Mouse (Mus musculus) yolk sac, embryonic 10.5 days (tissue): Measurements from ENCODE around the gene Six1.
"Not testable (repeated sequence)": the region's sequence is repeated elsewhere in the genome, so short reads cannot be mapped to it uniquely, and the experiment has no call there.

ENCODE experiments used
- DNase-seq: peaks from one replicate; pipeline ENCODE4 v3.0.0-alpha.2; 2017; ENCODE audit warnings: low spot score

Gene Six1

DNA sequence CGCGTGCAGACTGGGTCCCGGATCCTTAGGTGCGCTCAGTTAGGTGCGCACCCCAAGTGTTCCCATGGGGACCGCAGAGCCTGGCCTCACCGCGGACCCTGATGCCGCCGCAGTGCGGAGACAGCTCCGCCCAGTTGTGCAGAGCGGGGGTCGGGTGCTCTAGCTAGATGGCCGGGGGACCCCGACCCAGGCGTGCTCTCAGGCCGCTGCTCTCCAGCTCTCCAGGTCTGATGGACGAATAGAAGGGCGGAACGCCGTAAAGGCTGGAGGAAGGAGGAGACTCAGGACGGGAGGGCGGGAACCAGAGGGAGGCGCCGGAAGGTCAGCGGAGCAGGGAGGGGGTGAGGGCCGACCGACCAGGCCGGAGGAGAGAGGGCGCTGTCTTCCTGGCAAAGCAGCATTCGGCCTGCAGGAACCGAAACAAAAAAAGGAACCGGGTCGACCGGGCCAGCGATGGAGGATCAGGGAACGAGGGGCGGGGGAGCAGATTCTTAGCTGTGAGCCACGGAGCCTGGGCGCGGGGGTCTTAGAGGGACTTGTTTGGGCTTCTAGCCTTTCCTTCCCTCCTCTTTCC is at the start of gene Six1:
Gene Six1 (minus strand): TSS at position 220 of the 574 bp plus-strand sequence.
- DNase-seq = peak; percentile 88

DNA sequence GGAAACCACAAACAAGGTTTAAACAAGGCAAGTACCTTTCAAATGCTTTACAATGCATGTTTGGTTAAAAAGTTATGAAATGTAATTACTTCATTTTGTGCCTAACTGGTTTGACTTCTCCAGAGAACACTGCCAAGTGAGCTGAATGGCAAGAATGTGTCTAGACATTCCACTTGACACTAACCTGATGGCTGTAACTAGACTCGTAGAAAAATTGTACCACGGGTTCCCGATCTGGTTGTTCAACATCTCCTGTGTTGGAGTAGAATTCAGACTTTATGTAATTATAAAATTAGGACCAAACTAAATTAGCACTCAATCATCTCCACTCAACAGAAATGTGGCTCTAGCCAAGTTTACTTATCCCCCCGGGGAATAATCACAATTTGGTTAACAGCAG is 44.9 kb upstream of the Six1 start:
- no peak for DNase-seq

DNA sequence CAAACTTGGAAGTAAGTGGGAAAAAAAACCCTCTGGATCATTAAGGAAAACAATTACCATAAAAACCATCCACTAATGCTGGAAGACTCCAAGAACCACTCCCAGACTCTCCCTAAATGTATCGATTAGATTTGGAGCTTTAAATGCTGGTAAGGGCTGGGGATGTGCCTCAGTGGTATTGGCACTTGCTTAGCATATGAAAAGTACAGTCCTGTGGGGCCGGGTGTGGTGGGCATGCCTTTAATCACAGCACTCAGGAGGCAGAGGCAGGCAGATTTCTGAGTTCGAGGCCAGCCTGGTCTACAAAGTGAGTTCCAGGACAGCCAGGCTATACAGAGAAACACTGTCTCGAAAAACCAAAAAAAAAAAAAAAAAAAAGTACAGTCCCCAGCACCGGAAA is 42.5 kb upstream of the Six1 start:
- not testable (repeated sequence) for DNase-seq

DNA sequence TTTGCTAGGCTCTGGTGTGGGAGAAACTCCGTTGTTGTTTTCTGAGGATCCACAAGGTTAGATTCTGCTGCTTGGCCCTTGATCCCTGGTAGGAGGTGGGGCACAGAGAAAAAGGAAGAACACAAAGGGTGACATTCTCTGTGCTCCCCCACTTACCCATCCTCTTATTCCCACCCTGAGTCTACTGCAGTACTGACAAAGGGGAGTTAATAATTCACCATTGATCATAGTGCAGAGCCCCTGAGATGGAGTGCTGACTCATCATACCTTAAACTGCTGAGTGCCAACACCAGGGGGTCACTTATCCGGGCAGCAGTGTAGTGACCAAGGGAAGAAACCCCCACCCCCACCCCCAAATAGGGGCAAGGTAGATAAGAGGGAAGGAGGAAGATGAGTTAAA is 40.9 kb upstream of the Six1 start:
- no peak for DNase-seq

DNA sequence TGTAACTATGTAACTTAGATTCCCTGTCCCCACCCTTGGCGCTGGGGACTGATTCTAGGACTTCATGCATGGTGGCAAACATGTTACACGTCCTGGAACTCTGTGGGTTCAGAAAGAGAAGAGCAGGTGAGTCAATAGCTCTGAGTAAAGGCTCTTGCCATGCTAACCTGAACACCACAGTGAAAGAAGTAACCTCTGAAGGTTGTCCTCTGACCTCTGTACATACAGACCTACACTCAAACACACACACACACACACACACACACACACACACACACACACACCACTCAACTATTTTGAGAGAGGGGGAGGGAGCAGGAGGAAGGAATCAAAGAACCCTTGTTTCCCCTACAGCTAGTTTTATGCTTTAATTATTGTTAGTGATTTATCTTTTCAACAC is 40.5 kb upstream of the Six1 start:
- DNase-seq = no peak

DNA sequence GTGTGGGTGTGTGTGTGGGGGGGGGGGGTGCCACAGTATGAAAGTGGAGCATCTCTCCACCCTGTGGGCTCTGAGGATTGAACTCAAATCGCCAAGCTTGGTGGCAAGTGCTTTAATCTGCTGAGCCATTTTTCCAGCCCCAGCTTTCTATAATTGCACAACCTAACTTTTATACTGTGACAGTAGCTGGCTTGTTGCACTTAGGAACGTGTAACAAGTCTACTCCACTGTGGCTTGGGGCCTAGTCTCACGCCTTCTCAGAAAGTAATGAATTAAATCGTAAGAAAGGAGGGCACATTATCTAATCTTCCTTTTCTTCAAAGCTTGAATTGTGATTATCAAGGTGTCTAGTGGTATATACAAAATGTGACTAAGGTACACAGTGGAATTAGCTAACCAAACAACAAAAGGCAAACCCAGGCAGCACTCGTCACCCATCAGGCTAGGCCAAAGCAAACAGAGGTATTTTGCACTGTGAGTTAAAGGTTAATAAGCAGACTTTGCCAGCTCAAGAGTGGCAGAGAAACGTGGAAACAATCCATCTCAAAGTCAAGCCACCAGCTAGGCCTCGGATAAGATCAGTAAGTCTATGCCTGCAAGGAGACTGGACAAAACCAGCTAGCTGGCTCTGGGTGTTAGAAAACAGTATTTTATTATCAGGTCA is 37.1 kb upstream of the Six1 start:
- DNase-seq = peak; percentile 3

DNA sequence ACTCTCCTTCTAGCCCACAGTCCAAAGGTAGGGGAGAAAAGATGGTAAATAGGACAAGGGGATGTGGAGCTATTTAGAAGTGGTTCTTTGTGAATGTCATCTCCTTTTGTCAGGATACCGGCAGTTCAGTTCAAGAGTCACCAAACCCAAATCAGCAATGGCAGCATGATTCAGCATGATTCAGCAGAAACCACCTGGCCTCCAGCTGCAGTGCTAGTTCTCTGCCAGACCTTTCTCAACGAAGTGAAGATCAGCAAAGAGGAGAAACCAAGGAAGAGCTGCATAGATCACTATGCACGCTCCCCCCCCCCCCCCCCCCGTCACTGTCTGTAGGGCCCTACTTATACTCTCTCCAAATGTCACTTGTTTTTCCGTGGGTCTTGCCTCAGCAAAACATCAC is 35.2 kb upstream of the Six1 start:
- peak; percentile 21 for DNase-seq

DNA sequence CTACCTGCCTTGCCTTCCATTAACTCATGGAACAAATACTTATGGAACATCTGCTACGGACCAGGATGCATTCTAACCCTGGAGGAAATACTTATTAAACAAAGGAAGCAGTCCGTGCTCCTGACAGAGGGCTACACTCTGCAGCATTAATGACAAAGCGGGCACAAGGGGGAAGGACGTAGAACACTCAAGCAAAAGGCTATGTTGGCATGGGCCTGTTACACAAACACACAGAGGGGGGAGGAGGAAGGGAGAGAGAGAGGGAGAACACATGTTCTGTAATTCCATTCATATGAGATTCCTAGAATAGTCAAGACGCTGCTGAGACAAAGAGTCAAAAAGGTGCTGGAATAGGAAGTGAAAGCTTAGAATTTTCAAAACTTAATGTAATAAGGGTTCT is 34.8 kb upstream of the Six1 start:
- DNase-seq = no peak

DNA sequence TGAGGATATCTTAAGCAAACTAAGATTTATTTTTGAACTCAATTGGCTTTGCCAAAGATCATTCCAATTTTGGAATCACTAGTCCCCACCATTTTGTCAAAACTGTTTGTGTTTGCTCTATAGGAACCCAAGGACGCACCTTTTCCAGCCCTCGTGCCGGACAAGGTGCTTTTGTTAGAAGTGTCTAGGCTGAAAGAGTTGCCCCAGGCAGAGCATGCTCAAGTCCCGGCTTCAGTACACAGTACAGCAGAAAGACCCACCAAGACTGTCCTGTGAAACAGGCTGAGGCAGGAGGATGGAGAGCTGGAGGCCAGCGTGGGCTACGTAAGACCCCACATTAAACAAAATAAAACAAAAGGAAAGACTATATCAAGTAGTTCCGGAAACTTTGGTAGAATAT is 33.4 kb upstream of the Six1 start:
- DNase-seq = no peak

DNA sequence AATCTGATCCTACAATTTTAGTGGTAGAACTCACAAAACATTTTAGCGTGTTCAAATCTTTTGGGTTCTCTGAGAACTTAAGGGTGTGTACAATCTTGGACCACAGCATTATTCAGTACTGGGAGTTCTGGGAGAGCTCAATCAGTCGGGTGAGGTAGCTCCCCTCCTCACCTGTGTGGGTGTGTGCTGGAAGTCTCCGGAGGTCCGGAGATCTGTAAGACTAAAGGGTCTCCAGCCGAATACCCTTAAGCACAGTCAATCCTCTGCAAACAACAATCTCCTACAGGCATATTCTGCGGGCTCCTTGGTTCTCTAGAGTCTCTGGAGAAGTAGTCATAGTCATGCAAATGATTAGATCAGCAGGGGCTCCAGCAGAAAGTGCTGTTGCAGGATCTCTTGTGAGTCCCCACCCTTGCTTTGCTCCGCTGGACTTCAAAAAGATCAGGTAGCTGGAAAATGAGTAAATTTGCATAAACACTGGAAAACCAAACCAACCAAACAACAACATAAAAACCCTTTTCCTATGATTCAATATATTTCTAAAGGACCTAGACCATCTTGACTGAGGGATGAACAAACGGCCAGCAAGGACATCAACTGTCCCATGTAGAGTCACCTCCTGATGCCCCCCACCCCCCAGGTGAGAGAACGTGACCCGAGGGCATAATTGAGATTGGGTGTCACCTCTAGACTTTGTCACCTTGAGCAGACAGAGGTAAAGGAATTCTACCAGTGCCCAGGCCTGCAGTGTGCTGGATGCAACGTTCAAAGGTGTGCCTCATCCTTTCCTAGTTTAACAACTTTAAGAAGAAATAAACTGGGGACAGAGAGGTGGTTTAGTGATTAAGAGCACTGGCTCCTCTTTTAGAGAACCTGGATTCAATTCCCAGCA is 32.3 kb upstream of the Six1 start:
- DNase-seq = no peak

DNA sequence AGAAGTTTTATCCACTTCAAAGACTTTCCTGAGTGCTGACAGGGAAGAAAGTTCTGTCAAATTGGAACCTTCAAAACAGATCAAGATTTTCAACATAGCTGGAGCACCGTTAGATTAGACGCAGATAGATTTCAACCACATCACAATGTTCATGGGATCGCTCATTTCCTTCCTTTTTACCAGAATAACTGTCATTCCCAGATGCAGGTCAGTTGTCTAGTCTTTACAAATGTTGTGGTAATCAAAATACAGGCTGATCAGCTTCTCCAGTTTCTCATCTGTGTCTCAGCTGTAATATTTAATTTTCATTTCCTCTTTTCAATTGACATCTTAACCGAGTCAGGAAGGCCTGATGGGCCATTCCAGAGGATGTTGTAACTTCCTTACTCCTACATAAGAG is 30.1 kb upstream of the Six1 start:
- no peak for DNase-seq

DNA sequence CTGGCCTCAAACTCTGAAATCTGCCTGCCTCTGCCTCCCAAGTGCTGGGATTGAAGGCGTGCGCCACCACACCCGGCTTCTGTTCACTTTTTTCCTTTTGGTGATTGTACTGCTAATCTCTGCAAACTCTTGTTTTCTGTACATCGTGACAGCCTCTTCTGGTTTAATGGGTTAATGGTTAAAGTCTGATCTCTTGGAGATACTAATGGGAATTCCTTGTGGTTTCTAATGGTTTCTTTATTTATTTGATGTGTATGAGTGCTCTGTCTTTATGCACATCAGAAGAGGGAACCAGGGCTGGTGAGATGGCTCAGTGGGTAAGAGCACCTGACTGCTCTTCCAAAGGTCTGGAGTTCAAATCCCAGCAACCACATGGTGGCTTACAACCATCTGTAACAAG is 28.1 kb upstream of the Six1 start:
- DNase-seq = not testable (repeated sequence)

DNA sequence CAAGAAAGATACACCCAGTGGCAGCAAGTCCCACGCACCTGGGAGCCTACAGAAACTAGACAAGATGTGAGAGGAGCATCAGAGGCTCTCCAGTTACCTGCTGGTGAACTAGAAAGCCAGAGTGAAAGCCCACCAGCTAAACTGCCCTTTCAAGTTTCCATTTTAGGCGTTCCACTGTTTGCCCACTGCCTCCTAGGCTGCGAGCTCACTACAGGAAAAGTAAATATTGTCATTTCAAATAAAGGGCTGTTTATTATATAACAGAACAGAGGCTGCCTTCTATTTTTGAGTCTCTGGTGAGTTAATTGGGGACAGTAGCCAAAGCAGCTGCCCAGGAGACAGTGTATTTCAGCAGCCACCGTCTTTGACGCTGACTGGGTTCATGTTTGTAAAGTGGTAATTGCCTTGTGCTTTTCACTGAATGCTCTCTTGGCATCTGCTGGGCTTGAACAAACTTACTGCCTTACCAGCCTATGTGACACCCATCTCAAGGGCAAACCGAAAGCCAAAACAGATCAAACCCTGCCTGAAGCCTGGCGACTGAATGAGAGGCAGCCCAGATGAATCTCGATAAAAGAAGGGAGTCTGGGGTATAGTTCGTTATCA is 7.2 kb upstream of the Six1 start:
- DNase-seq = no peak

DNA sequence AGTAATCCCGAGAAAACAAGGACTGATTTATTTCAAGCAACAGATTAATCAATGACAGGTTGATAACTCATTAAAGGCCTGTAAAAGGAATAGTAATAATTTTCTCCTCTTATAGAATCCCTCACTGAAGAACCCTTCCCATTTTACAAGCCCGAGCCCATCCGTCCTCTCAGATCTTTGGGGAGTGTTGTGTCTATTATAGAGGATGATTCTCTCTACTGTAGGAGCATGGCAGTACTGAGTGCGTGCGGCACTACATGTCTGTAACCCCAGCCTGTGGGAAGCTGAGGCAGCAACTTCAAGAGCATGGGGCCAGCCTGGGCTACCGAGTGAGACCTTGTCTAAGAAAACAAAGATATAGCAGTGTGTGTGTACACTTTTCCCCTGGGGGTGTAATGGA is 3.8 kb upstream of the Six1 start:
- no peak for DNase-seq

DNA sequence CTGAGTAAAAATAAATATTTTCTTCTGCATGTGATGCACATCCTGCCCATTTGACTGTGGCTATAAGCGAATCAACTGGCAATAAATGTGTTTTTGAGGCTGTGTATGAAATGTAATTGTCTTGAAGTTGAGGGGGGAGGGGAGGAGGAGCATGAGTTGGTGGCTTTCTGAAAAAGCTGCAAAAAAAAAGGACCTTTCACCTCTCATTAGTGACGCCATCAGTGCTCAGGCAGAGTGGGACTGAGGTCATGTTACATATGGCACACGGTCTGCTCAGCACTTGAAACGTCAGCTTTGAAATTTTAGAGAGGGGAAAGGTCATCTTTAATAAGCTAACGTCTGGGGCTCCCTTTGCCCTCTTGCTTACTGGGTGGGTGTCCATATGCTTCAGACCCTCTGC is 1.8 kb upstream of the Six1 start:
- DNase-seq = peak; percentile 4

DNA sequence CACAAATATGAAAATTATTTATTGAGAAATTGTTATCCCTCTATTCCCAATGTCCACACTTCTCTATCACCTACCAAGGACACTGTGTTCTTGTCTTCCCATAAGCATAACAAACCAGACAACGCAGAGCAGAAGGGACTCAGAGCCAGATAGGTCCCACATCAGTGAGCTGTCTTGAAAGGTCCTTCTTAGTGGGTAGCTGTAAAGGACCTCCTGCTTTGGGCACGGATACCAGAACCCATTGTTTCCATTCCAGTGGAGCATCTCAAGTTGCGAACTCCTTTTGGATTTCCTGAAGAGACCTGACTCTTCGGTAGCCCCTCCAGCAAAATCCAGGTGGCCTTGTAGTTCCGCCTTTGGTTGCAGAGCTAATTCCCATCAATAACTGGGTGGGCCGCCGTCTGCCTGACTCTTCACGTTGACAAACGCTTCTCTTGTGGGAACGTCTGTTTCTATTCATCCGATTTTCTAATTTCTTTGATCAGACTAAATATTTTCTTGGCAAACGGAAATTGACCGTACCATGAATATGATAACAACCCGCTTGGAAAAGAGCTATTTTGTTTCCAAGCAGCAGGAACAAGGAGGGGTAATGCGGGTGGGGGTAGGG is 994 bp upstream of the Six1 start:
- no peak for DNase-seq

DNA sequence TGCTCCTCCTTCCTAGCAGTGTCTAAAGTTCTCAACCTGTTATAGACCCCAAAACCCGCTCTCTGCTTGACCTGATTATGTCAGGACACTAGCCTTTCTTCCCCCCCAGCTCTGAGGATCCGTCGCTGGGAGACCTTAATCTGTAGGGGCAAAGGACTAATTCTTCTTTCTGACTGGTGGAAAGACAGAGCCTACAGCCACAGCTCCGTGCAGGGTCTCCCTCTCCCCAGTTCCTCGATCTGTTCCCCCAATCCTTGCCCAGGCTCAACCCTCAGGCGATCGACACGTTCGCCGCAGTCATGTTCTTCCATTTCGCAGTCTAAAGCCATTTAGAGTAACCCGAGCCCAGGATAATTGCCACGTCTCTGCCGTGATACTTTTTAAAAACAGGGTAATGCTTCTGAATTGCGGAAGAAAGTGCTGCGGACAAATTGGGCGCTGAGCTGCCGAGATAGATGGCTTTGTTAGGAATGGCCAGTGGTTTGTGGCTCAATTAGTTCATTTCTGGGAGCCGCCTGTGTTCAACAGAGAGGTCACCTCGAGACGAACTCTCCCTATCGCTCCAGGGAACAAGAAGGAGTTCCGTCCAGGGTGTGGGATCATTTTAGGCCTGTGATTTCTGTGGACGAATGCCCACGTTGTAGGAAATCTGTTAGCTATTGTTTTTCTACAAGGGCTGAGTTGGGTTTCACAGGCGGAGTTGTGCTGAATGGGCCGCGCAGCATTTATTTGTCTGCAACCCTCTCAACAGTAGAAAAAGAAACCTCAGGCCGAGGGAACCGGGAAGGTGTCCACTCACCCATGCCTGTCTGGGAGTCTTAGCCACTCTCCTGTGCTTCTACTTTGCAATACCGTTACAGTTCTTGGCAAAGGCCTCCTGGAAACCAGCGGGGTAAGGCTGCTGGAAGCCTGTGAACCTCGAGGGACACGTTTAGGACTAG is 766 bp downstream of the Six1 start:
- peak; percentile 8 for DNase-seq

DNA sequence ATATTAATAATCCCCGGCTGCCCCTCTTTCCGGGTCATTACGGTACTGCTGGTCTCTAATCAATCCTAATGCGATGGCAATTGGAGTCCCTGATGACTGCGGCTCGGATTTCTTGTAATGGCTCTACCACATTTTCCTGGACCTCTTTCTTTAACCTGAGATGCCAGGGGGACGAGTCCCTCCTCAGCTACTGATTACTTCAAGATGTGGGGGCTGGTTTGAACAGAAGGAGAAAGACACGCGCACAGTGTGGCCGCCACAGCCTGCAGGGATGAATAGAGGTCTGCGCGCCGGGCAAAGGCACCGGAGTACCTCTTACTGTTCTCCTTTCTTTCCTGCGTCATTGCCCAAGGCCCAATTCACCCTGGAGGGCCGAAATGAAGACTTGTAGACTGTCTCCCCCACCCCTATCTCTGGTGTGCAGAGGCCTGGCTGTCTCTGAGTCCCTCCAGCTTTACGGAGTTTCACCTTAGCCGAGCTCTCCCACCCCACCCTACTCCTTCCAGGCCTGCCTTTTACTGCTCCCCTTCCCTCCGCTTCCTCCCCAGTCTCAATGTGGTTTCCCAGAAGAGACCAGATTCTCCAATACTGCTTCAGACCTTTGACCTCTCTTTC is 1.5 kb downstream of the Six1 start:
- peak; percentile 28 for DNase-seq

DNA sequence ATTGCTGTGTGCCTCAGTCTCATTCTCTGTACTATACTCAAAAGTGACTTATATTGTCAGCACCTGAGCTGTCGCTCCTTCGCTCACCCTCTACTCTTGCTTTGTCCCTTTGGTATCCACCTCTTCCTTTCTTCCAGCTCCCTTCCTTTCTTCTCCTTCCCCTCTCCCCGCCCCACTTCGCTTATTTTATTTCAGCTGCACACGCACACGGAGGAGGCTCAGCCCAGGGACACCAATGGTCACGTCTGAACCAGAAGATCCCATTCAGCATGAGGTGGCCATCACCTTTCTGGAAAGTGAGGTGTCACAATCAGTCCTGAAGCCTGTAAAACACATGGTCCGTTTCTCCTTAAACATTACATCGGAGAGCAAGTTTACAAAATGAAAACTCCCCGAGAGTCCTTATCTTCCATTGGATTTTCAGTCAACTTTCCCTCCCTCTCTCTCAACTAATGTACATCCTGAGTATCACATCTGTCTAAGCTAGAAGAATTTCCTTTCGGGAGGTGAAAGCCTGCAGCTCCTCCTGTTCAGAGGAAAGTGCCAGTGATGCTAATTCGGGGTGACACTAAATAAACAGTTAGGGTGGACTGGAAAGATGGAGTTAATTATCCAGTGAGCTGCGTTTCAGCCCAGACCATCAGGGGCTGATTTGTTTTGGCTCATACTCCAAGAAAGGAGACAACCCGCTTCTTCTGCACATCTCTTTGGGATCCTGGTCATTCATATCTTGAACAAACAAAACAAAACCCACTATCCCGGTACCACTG is 2.7 kb downstream of the Six1 start:
- DNase-seq = no peak

DNA sequence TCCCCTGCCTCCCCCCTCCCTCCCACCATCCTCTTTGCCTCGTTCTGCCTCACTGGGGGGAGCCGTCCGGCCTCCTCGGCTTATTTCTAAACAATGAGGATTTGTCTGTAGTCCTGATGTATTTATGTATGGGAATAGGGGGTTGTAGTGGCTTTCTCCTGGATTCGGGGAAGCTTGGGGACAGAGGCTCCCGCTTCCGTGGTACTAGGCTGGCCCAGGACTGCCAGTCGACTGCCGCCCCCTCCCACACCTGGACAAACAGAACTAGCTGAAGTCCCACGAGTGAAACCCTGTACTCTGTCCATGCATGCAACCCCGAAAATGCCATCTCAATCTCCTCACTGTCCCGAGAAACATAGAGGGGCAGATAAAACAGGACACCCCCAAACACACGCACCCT is 3.4 kb downstream of the Six1 start:
- DNase-seq = no peak
